Comparison of ENCODE assay signal across 27 mouse cellular contexts in genomic region chr10:46373715-46374475, GRCm38 (mm10).
DNase-seq lines count a peak whose midpoint lies in the region; ATAC-seq and TF ChIP-seq lines count a peak whose summit lies in the region.
"Had no signal": no experiment of that assay in that cellular context is flagged by ENCODE, and none has a peak within 500 bp of the region (broad histone marks: within the 10 kb centered on the region; RNA-seq: fewer than 3 reads in every experiment).

No protein-coding gene starts in this region.

- H3K9me3 ChIP-seq in forebrain, embryonic 11.5 days (ENCODE audit: control insufficient read depth, low read length), result no peaks in the 10 kb centered on the region
- no peaks in the 10 kb centered on the region for H3K9me3 ChIP-seq in forebrain, embryonic 10.5 days
- H3K9me3 ChIP-seq in lung, embryonic 14.5 days (ENCODE audit: low read depth, low read length), result no peaks in the 10 kb centered on the region
- no peaks in the 10 kb centered on the region for H3K9me3 ChIP-seq in lung, postnatal 0 days (ENCODE audit: low read length)
- H3K9me3 ChIP-seq in forebrain, embryonic 16.5 days (ENCODE audit: control insufficient read depth, low read length), result no peaks in the 10 kb centered on the region
- H3K9me3 ChIP-seq in stomach, postnatal 0 days (ENCODE audit: control insufficient read depth, low read length), result no peaks in the 10 kb centered on the region
- 0 out of 2 replicates have a peak, but pooled peaks cover 2% of the 10 kb centered on the region for H3K9me3 ChIP-seq in heart, embryonic 12.5 days (replicated peaks)
- H3K9me3 ChIP-seq: embryonic facial prominence, embryonic 12.5 days; embryonic facial prominence, embryonic 15.5 days; heart, embryonic 15.5 days; hindbrain, embryonic 10.5 days had no signal

- no peak overlapping the region for H3K4me3 ChIP-seq in forebrain, embryonic 11.5 days (ENCODE audit: low read depth, low read length)
- no peak overlapping the region for H3K4me3 ChIP-seq in forebrain, embryonic 10.5 days
- no peak overlapping the region for H3K4me3 ChIP-seq in lung, embryonic 14.5 days (ENCODE audit: low read depth, low read length)
- H3K4me3 ChIP-seq in lung, postnatal 0 days (ENCODE audit: low read depth, low read length), result no peak overlapping the region
- H3K4me3 ChIP-seq in forebrain, embryonic 16.5 days (replicated peaks; ENCODE audit: low read length), result no peak overlapping the region
- no peak overlapping the region for H3K4me3 ChIP-seq in stomach, postnatal 0 days (ENCODE audit: low read depth, low read length)
- H3K4me3 ChIP-seq in heart, embryonic 12.5 days, result no peak overlapping the region
- H3K4me3 ChIP-seq: embryonic facial prominence, embryonic 12.5 days; embryonic facial prominence, embryonic 15.5 days; heart, adult 2 months; heart, embryonic 15.5 days; hindbrain, embryonic 10.5 days had no signal

- no peak overlapping the region for H3K9ac ChIP-seq in forebrain, embryonic 11.5 days (ENCODE audit: low read length)
- H3K9ac ChIP-seq in lung, embryonic 14.5 days, result no peak overlapping the region
- H3K9ac ChIP-seq in lung, postnatal 0 days (replicated peaks; ENCODE audit: low read depth), result no peak overlapping the region
- H3K9ac ChIP-seq in forebrain, embryonic 16.5 days (replicated peaks; ENCODE audit: low read depth, low read length), result no peak overlapping the region
- H3K9ac ChIP-seq in stomach, postnatal 0 days (ENCODE audit: low read length), result no peak overlapping the region
- no peak overlapping the region for H3K9ac ChIP-seq in heart, embryonic 12.5 days
- H3K9ac ChIP-seq: embryonic facial prominence, embryonic 12.5 days; embryonic facial prominence, embryonic 15.5 days; heart, embryonic 15.5 days; hindbrain, embryonic 14.5 days had no signal

- TF ChIP-seq CTCF in lung, embryonic 14.5 days (IDR thresholded peaks at IDR 0.05; ENCODE audit: low read depth), result no peak
- no peak for TF ChIP-seq CTCF in lung, postnatal 0 days (IDR thresholded peaks at IDR 0.05)
- TF ChIP-seq CTCF in stomach, postnatal 0 days (IDR thresholded peaks at IDR 0.05; ENCODE audit: low read depth), result no peak

- 0 out of 2 replicates have a peak, but pooled peaks have one; percentile 55 for ATAC-seq in forebrain, embryonic 11.5 days (replicated peaks; ENCODE audit: low FRiP score)
- no peak for ATAC-seq in lung, embryonic 14.5 days (ENCODE audit: insufficient read depth)
- no peak for ATAC-seq in lung, postnatal 0 days
- peak; percentile 62 for ATAC-seq in forebrain, embryonic 16.5 days
- peak; percentile 78 for ATAC-seq in stomach, postnatal 0 days (ENCODE audit: low FRiP score, low TSS enrichment)
- no peak for ATAC-seq in heart, embryonic 12.5 days (ENCODE audit: insufficient number of reproducible peaks, low FRiP score)
- ATAC-seq: activated CD4-positive, CD25-positive, alpha-beta regulatory T cell, adult 4 months; intestine, postnatal 0 days had no signal

- H3K4me2 ChIP-seq in forebrain, embryonic 11.5 days (ENCODE audit: low read depth, low read length, severe bottlenecking), result no peak overlapping the region
- H3K4me2 ChIP-seq in lung, embryonic 14.5 days, result no peak overlapping the region
- H3K4me2 ChIP-seq in lung, postnatal 0 days (replicated peaks; ENCODE audit: low read depth, low read length), result no peak overlapping the region
- no peak overlapping the region for H3K4me2 ChIP-seq in forebrain, embryonic 16.5 days (ENCODE audit: low read length)
- H3K4me2 ChIP-seq in stomach, postnatal 0 days (replicated peaks; ENCODE audit: low read depth), result no peak overlapping the region
- H3K4me2 ChIP-seq in heart, embryonic 12.5 days, result no peak overlapping the region
- H3K4me2 ChIP-seq: embryonic facial prominence, embryonic 12.5 days; embryonic facial prominence, embryonic 15.5 days; heart, embryonic 11.5 days; heart, embryonic 15.5 days; hindbrain, embryonic 14.5 days had no signal

- no peak overlapping the region for H3K27ac ChIP-seq in forebrain, embryonic 11.5 days (ENCODE audit: low read depth, low read length)
- no peak overlapping the region for H3K27ac ChIP-seq in forebrain, embryonic 10.5 days
- H3K27ac ChIP-seq in lung, embryonic 14.5 days (ENCODE audit: low read depth), result no peak overlapping the region
- H3K27ac ChIP-seq in lung, postnatal 0 days (ENCODE audit: low read length), result no peak overlapping the region
- no peak overlapping the region for H3K27ac ChIP-seq in forebrain, embryonic 16.5 days (ENCODE audit: low read length)
- no peak overlapping the region for H3K27ac ChIP-seq in stomach, postnatal 0 days (replicated peaks)
- no peak overlapping the region for H3K27ac ChIP-seq in heart, embryonic 12.5 days (ENCODE audit: poor library complexity, severe bottlenecking)
- H3K27ac ChIP-seq: embryonic facial prominence, embryonic 12.5 days; embryonic facial prominence, embryonic 15.5 days; heart, adult 2 months; heart, embryonic 15.5 days; hindbrain, embryonic 10.5 days; hindbrain, embryonic 14.5 days had no signal

- H3K36me3 ChIP-seq in forebrain, embryonic 11.5 days (ENCODE audit: control insufficient read depth, insufficient read depth, low read length), result no peaks in the 10 kb centered on the region
- no peaks in the 10 kb centered on the region for H3K36me3 ChIP-seq in forebrain, embryonic 10.5 days (replicated peaks)
- H3K36me3 ChIP-seq in lung, embryonic 14.5 days (ENCODE audit: insufficient read depth), result no peaks in the 10 kb centered on the region
- no peaks in the 10 kb centered on the region for H3K36me3 ChIP-seq in lung, postnatal 0 days (ENCODE audit: insufficient read depth, low read length)
- no peaks in the 10 kb centered on the region for H3K36me3 ChIP-seq in forebrain, embryonic 16.5 days (ENCODE audit: control insufficient read depth, insufficient read depth)
- H3K36me3 ChIP-seq in stomach, postnatal 0 days (ENCODE audit: control insufficient read depth, insufficient read depth, low read length), result no peaks in the 10 kb centered on the region
- H3K36me3 ChIP-seq in heart, embryonic 12.5 days, result no peaks in the 10 kb centered on the region
- H3K36me3 ChIP-seq: embryonic facial prominence, embryonic 12.5 days; embryonic facial prominence, embryonic 15.5 days; heart, embryonic 15.5 days; hindbrain, embryonic 10.5 days had no signal

- 58% methylated on average over 7 of the region's 7 CpGs for WGBS in forebrain, embryonic 11.5 days
- WGBS in forebrain, embryonic 10.5 days, result 65% methylated on average over 7 of the region's 7 CpGs
- WGBS in lung, embryonic 14.5 days, result 70% methylated on average over 7 of the region's 7 CpGs
- 56% methylated on average over 7 of the region's 7 CpGs for WGBS in lung, postnatal 0 days
- 19% methylated on average over 7 of the region's 7 CpGs for whole genome bisulfite sequencing in forebrain, embryonic 16.5 days
- 57% methylated on average over 7 of the region's 7 CpGs for WGBS in stomach, postnatal 0 days
- WGBS in heart, embryonic 12.5 days, result 78% methylated on average over 7 of the region's 7 CpGs

- no peak for DNase-seq in forebrain, embryonic 11.5 days (ENCODE audit: low spot score)
- DNase-seq in forebrain, embryonic 10.5 days (ENCODE audit: extremely low spot score, low spot score), result no peak
- DNase-seq in lung, embryonic 14.5 days, result peak; percentile 3
- no peak for DNase-seq in lung, postnatal 0 days (ENCODE audit: low spot score)
- DNase-seq in stomach, postnatal 0 days (ENCODE audit: low spot score), result no peak
- no peak for DNase-seq in heart, adult 8-10 months (ENCODE audit: low spot score)
- DNase-seq: adrenal gland, adult 8-10 months; adrenal gland, postnatal 25 days; cerebellum, adult 11 months; cerebellum, adult 2 months; cerebellum, adult 9-11 months; cerebellum, postnatal 25 days; gastrocnemius, postnatal 10 days; gastrocnemius, postnatal 36 days; heart, adult 2 months; heart, postnatal 10 days; heart, postnatal 36 days had no signal

- no peak for TF ChIP-seq EP300 in lung, postnatal 0 days (IDR thresholded peaks at IDR 0.05)
- no peak for TF ChIP-seq EP300 in stomach, postnatal 0 days (optimal IDR thresholded peaks at IDR 0.05)

- H3K4me1 ChIP-seq in forebrain, embryonic 11.5 days (replicated peaks; ENCODE audit: control insufficient read depth, insufficient read depth, low read length), result no peaks in the 10 kb centered on the region
- H3K4me1 ChIP-seq in forebrain, embryonic 10.5 days, result peaks cover 5% of the 10 kb centered on the region
- H3K4me1 ChIP-seq in lung, embryonic 14.5 days (ENCODE audit: insufficient read depth), result no peaks in the 10 kb centered on the region
- no peaks in the 10 kb centered on the region for H3K4me1 ChIP-seq in lung, postnatal 0 days (ENCODE audit: insufficient read depth, low read depth, low read length)
- no peaks in the 10 kb centered on the region for H3K4me1 ChIP-seq in forebrain, embryonic 16.5 days (replicated peaks; ENCODE audit: control insufficient read depth, insufficient read depth, low read length)
- H3K4me1 ChIP-seq in stomach, postnatal 0 days (replicated peaks; ENCODE audit: control insufficient read depth, insufficient read depth), result no peaks in the 10 kb centered on the region
- H3K4me1 ChIP-seq in heart, embryonic 12.5 days (replicated peaks), result no peaks in the 10 kb centered on the region
- H3K4me1 ChIP-seq: embryonic facial prominence, embryonic 12.5 days; embryonic facial prominence, embryonic 15.5 days; heart, embryonic 15.5 days had no signal

- H3K27me3 ChIP-seq in forebrain, embryonic 11.5 days (ENCODE audit: control insufficient read depth, insufficient read depth, low read length), result no peaks in the 10 kb centered on the region
- H3K27me3 ChIP-seq in forebrain, embryonic 10.5 days (ENCODE audit: poor library complexity, severe bottlenecking), result no peaks in the 10 kb centered on the region
- no peaks in the 10 kb centered on the region for H3K27me3 ChIP-seq in lung, embryonic 14.5 days (ENCODE audit: insufficient read depth, low read length)
- no peaks in the 10 kb centered on the region for H3K27me3 ChIP-seq in lung, postnatal 0 days (replicated peaks; ENCODE audit: insufficient read depth, low read length)
- no peaks in the 10 kb centered on the region for H3K27me3 ChIP-seq in forebrain, embryonic 16.5 days (replicated peaks; ENCODE audit: control insufficient read depth, insufficient read depth, low read length)
- H3K27me3 ChIP-seq in stomach, postnatal 0 days (ENCODE audit: control insufficient read depth, insufficient read depth, low read length), result no peaks in the 10 kb centered on the region
- H3K27me3 ChIP-seq in heart, embryonic 12.5 days (replicated peaks), result no peaks in the 10 kb centered on the region
- H3K27me3 ChIP-seq: embryonic facial prominence, embryonic 12.5 days; embryonic facial prominence, embryonic 15.5 days; heart, embryonic 15.5 days had no signal

Comparison
In these comparisons a context has a peak if more than half of its experiments do, and no peak if none do; other contexts are left out.
1. ATAC-seq: peak in forebrain, embryonic 11.5 days (single experiment), forebrain, embryonic 16.5 days (single experiment) and stomach, postnatal 0 days (single experiment); none in lung, embryonic 14.5 days (single experiment), lung, postnatal 0 days (single experiment) and heart, embryonic 12.5 days (single experiment).